Mouse (Mus musculus) B cell, adult (primary cell): Measurements from ENCODE around the gene Fcrl1. TPM values are rescaled to one million over a fixed set of nuclear protein-coding genes. Genes with fewer than 3 reads are reported as not detected.

Experiments used
- total RNA-seq: library from RNA; stranded (reverse); gene quantifications from 4 replicates; pipeline ENCODE4 v1.2.4, GENCODE M21; 2023; ENCODE audit not compliant: inconsistent age

The Fcrl1 gene
- total RNA-seq = 377 to 383 TPM (median 382 TPM) in 4 replicates

GRCm38 (mm10) chr3:87376195-87377165 lies at the start of gene Fcrl1:
Gene Fcrl1 (plus strand): TSS chr3:87376387.

GRCm38 (mm10) chr3:87357581-87357980 lies 18.6 kb upstream of the Fcrl1 start, which contains the start of gene Cd5l:
Gene Cd5l (plus strand): TSS chr3:87357881.

GRCm38 (mm10) chr3:87435479-87435878 lies 59.3 kb downstream of the Fcrl1 start, which contains the start of gene Fcrl5:
Gene Fcrl5 (plus strand): TSS chr3:87435773.

Other genes with a start within 250 kb of the Fcrl1 start
- not detected in 4 replicates for gene Kirrel, start 201.6 kb upstream of the Fcrl1 start, total RNA-seq
- 0.22 TPM in 1 of 4 replicates, not detected in the others for gene Fcrls, start 112.6 kb upstream of the Fcrl1 start, total RNA-seq
- 1.8 to 4.9 TPM (median 3.2 TPM) in 4 replicates for gene Cd5l, start 18.5 kb upstream of the Fcrl1 start, total RNA-seq
- gene Fcrl5, start 59.4 kb downstream of the Fcrl1 start, total RNA-seq = 30.2 to 36.6 TPM (median 33.1 TPM) in 4 replicates
- gene Etv3, start 149.0 kb downstream of the Fcrl1 start, total RNA-seq = 72.0 to 78.8 TPM (median 75.0 TPM) in 4 replicates
- 27.4 to 30.8 TPM (median 29.9 TPM) in 4 replicates for gene Arhgef11, start 241.2 kb downstream of the Fcrl1 start, total RNA-seq